Mouse (Mus musculus) Patski (cell line): Measurements from ENCODE around the gene Acadm. TPM values are rescaled to one million over a fixed set of nuclear protein-coding genes. Genes with fewer than 3 reads are reported as not detected.

Experiments
- ATAC-seq: fragments of 100-300 bp; one replicate; pipeline ENCODE4 v1.8.0; 2021
- CTCF ChIA-PET: fragments of 350-600 bp; sonication (Branson Sonifier 250); formaldehyde crosslinking; loops from one replicate; lab custom pipeline; 2022; ENCODE audit warnings: inconsistent platforms; lab: Charles Lee
- POLR2A ChIA-PET: fragments of 350-600 bp; sonication (Branson Sonifier 250); formaldehyde crosslinking; loops from one replicate; lab custom pipeline; 2022; ENCODE audit warnings: antibody characterized with exemption, inconsistent platforms; lab: Charles Lee
- DNase-seq: peaks from one replicate; pipeline ENCODE4 v3.0.0-alpha.2; 2011; ENCODE audit warnings: low read depth, low spot score
- H3K27me3 ChIP-seq: fragments of 371-371 bp; one replicate; pipeline ENCODE4 v1.5.1; 2021
- CTCF ChIP-seq: fragments of 100-300 bp; IDR thresholded peaks from one replicate; pipeline ENCODE4 v1.5.1; 2021
- in situ Hi-C: fragments of 300-500 bp; cut with MboI; formaldehyde crosslinking; loops from 3 replicates; pipeline ENCODE4 v1.11.1; 2018; ENCODE audit warnings: low pct_unique_long_range_greater_than_20kb, mixed read lengths
- polyA plus RNA-seq: library from polyadenylated mRNA; unstranded; gene quantifications from one replicate; pipeline ENCODE4 v1.2.3, GENCODE M21; 2021

Gene Acadm
- polyA plus RNA-seq, 1 experiment from 2014 or later, result 240 TPM

DNA sequence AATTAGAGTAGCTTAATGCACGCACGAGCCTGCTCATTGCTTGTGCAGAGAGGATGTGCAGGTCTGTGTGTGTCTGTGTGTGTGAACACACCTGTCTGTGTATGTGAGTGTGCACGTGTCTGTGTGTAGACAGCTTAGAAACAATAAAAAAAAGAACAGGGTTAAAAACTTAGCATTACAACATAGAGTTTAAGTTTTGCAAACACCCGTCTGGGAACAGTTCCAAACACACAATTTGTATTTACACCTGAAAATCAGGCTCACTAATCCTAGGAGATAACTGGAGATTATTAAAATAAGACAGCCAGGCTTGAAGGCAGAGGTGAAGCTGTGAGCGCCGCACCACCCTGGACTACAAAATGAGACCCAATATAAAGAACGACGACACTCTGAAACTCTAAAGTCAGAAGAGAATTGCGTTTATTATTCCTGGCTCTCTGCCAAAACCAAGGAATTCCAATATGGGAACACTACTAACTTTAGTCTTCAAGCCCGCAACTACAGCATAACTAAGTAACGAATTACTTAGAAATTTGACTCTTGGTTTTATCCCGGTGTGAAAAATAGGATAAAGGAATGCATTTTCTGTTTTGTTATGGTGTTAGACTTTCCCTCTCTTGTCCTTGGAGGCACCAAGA, 1.3 kb downstream of the Acadm start:
- POLR2A ChIA-PET, result interaction anchor here (1.0 to 1.4 kb wide), 4 partner anchors 10 to 283 kb away, joined by 3 to 5 read pairs (median 3); no protein-coding TSS in a partner anchor
- no peak for DNase-seq
- in situ Hi-C loops, result no loop called here
- no peak for TF ChIP-seq CTCF
- H3K27me3 ChIP-seq, result no peaks in the 10 kb centered on the region
- CTCF ChIA-PET, result interaction anchor here (1.0 to 2.4 kb wide), 3 partner anchors 18 to 25 kb away, joined by 3 to 12 read pairs (median 3); no protein-coding TSS in a partner anchor
- ATAC-seq, result no peak

DNA sequence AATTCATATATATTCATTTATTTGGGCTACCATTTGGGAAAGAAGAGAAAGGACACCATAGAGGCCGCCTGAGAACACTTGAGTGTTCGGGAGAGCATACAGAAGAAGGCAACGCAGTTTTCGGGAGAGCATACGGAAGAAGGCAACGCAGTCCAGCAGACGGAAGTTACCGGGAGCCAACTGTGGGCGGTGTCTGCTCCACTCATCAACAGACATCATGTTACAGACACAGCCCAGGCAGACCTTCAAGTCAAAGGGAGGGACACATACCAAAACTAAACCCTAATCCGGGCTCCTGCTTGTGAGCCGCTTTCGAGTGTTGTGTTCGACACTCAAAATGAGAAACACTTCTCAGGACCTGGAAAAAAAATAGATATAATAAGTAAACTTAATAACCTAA, 2.8 kb downstream of the Acadm start:
- TF ChIP-seq CTCF, result no peak
- H3K27me3 ChIP-seq, result no peaks in the 10 kb centered on the region
- no peak for ATAC-seq
- ChIA-PET POLR2A (interaction anchor here (0.6 kb wide), 1 partner anchor 42 kb away, joined by 3 read pairs; no protein-coding TSS in a partner anchor), CTCF (interaction anchor here (1.0 to 2.4 kb wide), 8 partner anchors 8 to 37 kb away, joined by 3 to 12 read pairs (median 3); no protein-coding TSS in a partner anchor)
- DNase-seq, result no peak
- in situ Hi-C loops, result no loop called here

DNA sequence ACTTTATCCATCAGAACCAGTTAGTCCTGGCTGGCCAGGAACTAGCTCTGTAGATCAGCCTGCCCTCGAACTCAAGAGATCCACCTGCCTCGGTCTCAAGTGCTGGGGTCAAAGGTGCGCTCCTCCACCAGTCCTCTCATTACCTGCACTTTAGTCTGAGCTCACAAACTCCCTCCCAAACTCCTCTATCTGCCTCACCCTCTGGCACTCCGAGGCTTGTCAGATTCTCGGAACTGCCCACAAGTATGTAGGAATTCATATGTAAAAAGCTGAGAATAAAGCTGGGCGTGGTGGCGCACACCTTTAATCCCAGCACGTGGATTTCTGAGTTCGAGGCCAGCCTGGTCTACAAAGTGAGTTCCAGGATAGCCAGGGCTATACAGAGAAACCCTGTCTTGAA, 3.9 kb downstream of the Acadm start:
- no peaks in the 10 kb centered on the region for H3K27me3 ChIP-seq
- ChIA-PET CTCF (interaction anchor here (1.0 to 2.0 kb wide), 5 partner anchors 9 to 36 kb away, joined by 3 to 7 read pairs (median 3); no protein-coding TSS in a partner anchor), POLR2A (no interaction called here)
- no peak for TF ChIP-seq CTCF
- ATAC-seq, result no peak
- in situ Hi-C loops, result no loop called here
- DNase-seq, result no peak

DNA sequence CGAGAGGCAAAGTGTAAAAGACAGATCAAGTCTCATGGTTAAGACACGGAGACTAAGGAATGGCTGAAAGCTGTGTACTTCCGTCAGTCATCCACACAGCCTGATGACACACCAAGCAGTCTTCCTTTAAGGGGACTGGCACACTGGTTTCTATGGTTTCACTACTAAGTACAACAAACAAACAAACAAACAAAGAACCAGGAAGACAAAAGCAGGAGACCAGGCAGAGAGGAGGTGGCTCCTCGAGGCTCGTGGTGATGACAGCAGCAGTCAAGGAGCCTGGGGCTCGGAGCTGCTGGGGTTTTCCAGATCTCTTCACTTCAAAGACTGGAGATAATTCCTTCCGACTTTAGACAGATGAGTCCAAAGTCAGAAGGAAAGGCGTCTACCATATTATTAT, 4.4 kb downstream of the Acadm start:
- CTCF ChIA-PET, result interaction anchor here (1.4 to 2.0 kb wide), 2 partner anchors 9 to 35 kb away, joined by 3 to 7 read pairs; no protein-coding TSS in a partner anchor
- no peak for ATAC-seq
- no peaks in the 10 kb centered on the region for H3K27me3 ChIP-seq
- DNase-seq, result no peak
- TF ChIP-seq CTCF, result no peak
- POLR2A ChIA-PET, result interaction anchor here (1.6 kb wide), 1 partner anchor 27 kb away, joined by 4 read pairs; no protein-coding TSS in a partner anchor
- in situ Hi-C loops, result no loop called here

DNA sequence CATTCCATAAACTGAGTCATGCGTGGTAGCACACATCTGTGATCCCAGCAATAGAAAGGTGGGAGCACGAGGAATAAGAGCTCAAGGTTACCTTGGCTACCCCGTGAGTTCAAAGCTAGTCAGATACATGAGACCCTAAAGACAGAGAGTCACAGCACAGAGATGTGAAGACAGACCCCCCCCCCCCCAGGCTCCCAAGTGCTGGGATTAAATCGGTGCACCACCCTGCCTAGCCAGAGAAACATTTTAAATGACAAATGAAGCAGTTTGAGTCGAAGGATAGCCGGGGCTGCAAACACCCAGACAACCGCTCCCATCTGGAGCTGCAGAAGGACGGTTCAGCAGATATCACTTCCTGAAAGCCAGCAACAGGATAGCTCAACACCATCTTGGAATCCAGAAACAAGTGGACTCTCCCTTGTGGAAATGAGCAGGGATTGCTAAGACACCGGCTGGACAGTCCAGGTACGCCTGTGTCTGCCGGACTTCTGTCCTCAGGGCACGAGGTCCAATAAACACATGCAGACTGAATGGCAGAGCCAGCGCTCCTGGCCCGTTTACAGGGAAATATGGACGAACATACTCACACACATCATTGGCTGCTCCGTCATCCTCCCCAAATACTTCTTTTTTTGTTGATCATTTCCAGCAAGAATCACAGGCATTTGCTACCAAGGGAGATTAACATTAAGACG, 7.2 kb downstream of the Acadm start:
- no peak for DNase-seq
- in situ Hi-C loops, result no loop called here
- no peak for ATAC-seq
- H3K27me3 ChIP-seq, result no peaks in the 10 kb centered on the region
- no peak for TF ChIP-seq CTCF
- CTCF ChIA-PET, result interaction anchor here (0.7 to 1.2 kb wide), 3 partner anchors 10 to 72 kb away, joined by 3 read pairs; partner anchors contain the start of gene Rabggtb
- POLR2A ChIA-PET, result interaction anchor here (0.7 to 2.1 kb wide), 4 partner anchors 8 to 757 kb away, joined by 3 to 7 read pairs (median 4); partner anchors contain the start of gene Rabggtb

DNA sequence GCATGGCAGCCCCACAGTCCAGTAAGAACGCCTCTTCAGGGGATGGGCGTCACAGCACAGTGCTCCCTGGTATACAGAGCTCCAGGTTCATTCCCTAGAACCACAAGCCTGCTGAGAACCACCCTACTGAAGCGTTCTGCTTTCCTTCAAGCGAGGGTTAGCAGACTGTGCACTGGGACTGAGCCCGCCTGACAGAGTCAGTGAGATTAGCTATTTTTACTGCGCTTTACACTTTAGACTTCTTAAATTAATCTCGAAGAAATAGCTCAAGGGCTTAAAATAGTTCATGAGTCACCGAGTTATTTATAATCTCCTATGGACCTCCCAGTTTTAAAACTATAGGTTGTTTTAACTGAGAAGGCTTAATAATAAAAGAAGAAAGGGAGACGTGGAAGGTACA, 8.6 kb downstream of the Acadm start:
- DNase-seq (no peak), ATAC-seq (no peak)
- TF ChIP-seq CTCF, result no peak
- in situ Hi-C loops, result no loop called here
- CTCF ChIA-PET, result interaction anchor here (1.4 to 1.5 kb wide), 2 partner anchors 14 to 32 kb away, joined by 4 to 5 read pairs; no protein-coding TSS in a partner anchor
- POLR2A ChIA-PET, result interaction anchor here (2.1 kb wide), 1 partner anchor 22 kb away, joined by 7 read pairs; the partner anchor contains the start of gene Rabggtb
- no peaks in the 10 kb centered on the region for H3K27me3 ChIP-seq

DNA sequence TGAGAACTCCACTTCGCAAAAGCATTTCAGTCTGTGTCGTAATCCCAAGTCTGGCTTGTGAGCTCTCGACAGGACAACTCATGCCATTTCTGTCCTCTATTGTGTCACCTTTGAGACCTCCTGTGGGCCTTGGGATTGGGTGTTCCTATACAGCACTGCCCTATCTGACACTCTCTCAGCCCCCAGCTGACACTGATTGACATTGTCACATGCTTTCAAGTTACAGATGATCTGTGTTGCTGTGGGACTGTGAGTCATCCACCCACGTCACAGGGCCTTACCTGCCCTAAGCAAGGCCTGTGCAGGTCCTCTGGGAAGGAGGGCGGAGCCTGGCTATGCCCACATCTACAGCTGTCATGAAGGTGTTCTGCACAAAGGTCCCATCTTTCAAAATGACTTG, 12.0 kb downstream of the Acadm start:
- ChIA-PET POLR2A (no interaction called here), CTCF (interaction anchor here (1.0 kb wide), 1 partner anchor 27 kb away, joined by 3 read pairs; no protein-coding TSS in a partner anchor)
- no peak for DNase-seq
- H3K27me3 ChIP-seq, result no peaks in the 10 kb centered on the region
- no peak for ATAC-seq
- in situ Hi-C loops, result no loop called here
- TF ChIP-seq CTCF, result no peak

DNA sequence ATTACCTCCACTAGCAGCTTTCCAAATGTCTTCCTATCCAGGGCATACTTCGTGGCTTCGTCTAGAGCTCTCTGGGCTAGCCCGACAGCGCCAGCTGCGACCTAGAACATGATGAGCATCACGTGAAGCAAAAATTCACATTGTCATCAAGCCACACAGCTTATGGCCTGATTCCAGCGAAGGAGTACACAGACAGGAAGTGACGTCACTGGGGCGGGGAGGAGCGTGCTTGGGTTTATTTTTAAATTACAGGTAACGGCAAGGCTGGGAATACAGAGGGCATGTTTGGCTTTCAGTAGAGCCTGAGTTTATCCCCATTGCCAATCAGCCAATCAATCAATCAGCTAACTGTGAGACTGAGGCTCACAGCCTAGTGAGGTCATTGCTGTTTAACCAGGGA, 14.9 kb downstream of the Acadm start:
- ChIA-PET POLR2A (interaction anchor here (0.8 to 1.3 kb wide), 2 partner anchors 8 to 17 kb away, joined by 4 to 5 read pairs; partner anchors contain the start of gene Rabggtb), CTCF (interaction anchor here (1.0 to 2.4 kb wide), 3 partner anchors 11 to 21 kb away, joined by 3 to 8 read pairs (median 4); no protein-coding TSS in a partner anchor)
- ATAC-seq (no peak), DNase-seq (no peak)
- TF ChIP-seq CTCF, result no peak
- in situ Hi-C loops, result no loop called here
- no peaks in the 10 kb centered on the region for H3K27me3 ChIP-seq

DNA sequence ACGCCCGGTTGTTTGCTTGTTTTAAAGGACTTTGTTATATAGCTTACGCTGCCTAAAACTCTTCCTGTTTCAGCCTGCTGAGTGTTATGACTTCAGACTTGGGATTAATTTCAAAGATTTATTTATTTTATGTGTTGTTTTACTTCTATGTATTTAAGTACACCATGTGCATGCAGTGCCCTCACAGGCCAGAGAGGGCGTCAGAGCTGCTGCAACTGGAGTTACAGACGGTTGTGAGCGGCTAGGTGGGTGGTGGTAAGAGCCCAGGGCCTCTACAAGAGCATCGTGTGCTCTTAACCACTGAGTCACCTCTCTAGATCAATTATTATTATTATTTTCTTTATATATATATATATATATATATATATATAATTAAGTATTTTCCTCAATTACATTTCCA, 18.1 kb downstream of the Acadm start:
- DNase-seq, result no peak
- ATAC-seq, result no peak
- ChIA-PET POLR2A (interaction anchor here (0.9 kb wide), 1 partner anchor 14 kb away, joined by 4 read pairs; no protein-coding TSS in a partner anchor), CTCF (no interaction called here)
- no peaks in the 10 kb centered on the region for H3K27me3 ChIP-seq
- in situ Hi-C loops, result no loop called here
- TF ChIP-seq CTCF, result no peak
